Mouse (Mus musculus): Measurements from ENCODE around the gene Prkag1. TPM values are rescaled to one million over a fixed set of nuclear protein-coding genes. Genes with fewer than 3 reads are reported as not detected.
A peak's percentile ranks its signal among the peaks of the same experiment; 100 is the strongest.

Prkag1 gene
- total and polyA plus RNA-seq, 2 experiments from 2014 or later = 48.3 to 58.4 TPM

DNA sequence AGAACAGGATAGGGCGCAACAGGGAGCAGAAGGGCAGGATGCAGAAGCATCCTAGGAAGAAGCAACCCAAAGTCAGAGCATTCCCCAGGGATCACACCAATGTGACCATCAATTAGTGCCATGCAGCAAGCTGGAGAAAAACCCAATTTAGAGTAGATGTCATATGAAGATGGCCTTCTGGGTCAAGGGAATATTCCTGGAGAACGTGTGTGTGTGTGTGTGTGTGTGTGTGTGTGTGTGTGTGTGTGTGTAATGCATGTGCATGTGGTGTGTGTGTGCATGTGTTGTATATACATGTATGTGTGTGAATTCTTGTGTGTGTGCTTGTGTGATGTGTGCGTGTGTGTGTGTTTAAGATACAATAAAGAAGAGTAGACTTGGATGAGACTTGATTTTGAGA, 32.4 kb downstream of the Prkag1 start:
- WGBS = 42% methylated on average over 3 of the region's 3 CpGs
- no peak for TF ChIP-seq CTCF (IDR thresholded peaks at IDR 0.05; ENCODE audit: low read depth)
- Histone ChIP-seq H3K4me1 (ENCODE audit: insufficient read depth) (no peaks in the 10 kb centered on the region), H3K9ac (no peak overlapping the region), H3K4me3 (ENCODE audit: low read depth, low read length) (no peak overlapping the region), H3K9me3 (ENCODE audit: low read length) (no peaks in the 10 kb centered on the region), H3K27me3 (ENCODE audit: insufficient read depth, low read length) (peaks cover 87% of the 10 kb centered on the region), H3K36me3 (ENCODE audit: insufficient read depth) (no peaks in the 10 kb centered on the region), H3K27ac (ENCODE audit: low read depth, low read length) (no peak overlapping the region), H3K4me2 (ENCODE audit: low read depth) (no peak overlapping the region)
- ATAC-seq = no peak
- no peak for DNase-seq

DNA sequence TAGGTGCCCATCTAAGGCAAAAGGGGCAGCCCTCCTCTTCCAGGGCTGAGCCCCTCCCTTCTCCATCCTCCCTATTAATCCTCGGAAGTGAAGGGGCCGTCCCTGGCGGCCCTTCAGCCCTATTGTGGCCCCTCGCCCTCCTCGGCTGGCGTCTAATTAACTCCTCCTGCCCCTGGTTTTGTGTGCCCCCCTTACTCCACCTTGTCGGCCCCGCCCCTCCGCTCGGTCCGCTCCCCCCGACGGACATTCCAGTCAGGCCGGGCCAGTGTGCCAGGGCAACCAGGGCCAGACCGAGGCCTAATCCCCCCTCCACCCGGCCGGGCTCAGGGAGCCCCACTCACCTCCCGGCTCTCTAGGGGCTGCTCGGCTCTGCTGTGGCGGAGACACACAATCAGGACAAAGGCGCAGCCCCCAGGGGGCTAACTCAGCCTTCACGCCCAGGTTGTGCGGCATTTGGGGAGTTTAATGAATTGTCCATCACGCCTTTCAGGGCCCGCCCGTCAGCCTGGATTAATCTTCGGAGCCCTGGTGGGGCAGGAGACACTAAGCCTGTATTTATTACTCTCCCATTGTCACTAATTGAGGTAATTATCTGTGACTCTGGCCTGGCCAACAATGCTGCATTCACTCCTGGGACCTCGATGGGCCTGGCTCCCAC, 33.4 kb downstream of the Prkag1 start:
- Histone ChIP-seq H3K27ac (ENCODE audit: low read depth, low read length) (no peak overlapping the region), H3K9me3 (ENCODE audit: low read length) (no peaks in the 10 kb centered on the region), H3K27me3 (ENCODE audit: insufficient read depth, low read length) (peaks cover 87% of the 10 kb centered on the region), H3K9ac (no peak overlapping the region), H3K4me2 (ENCODE audit: low read depth) (no peak overlapping the region), H3K4me1 (ENCODE audit: insufficient read depth) (no peaks in the 10 kb centered on the region), H3K36me3 (ENCODE audit: insufficient read depth) (no peaks in the 10 kb centered on the region), H3K4me3 (ENCODE audit: low read depth, low read length) (no peak overlapping the region)
- ATAC-seq = peak; percentile 48; the same call in 1 of the 2 replicates
- 3% methylated on average over 28 of the region's 28 CpGs for WGBS
- TF ChIP-seq CTCF (IDR thresholded peaks at IDR 0.05; ENCODE audit: low read depth) = no peak
- DNase-seq = no peak

DNA sequence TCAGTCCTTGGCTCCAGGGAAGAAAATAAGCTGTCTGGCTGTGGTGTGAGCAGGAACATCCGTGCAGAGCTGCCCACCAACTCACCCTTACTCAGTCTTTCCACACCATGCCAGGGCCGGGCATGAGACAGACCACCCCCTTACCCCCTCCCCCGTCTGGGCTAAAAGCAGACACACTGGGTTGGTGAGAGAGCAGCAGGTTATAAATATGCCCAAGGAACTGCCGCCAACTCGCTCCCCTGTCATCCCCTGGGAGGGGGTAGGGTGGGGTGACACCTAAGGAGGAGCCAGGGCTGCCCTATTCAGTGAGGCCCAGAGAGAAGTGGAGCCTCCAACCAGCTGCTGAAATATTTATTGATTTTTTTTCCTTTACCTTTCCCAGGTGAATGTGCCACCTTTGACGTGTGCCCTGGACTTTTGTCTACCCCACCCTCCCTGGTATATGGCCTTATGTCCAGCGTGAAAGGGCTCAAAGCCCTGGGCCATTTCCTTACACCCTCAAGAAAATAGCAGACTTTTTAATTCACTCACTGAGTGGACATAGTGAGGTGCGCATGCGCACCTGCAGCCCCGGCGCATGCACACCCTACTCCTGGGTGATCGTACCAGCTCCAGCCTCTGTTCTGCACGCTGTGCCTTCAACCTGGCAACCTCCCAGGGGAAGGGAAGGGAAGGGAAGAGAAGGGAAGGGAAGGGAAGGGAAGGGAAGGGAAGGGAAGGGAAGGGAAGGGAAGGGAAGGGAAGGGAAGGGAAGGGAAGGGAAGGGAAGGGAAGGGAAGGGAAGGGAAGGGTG, 34.3 kb downstream of the Prkag1 start:
- Histone ChIP-seq H3K27ac (ENCODE audit: low read depth, low read length) (no peak overlapping the region), H3K27me3 (ENCODE audit: insufficient read depth, low read length) (peaks cover 88% of the 10 kb centered on the region), H3K4me2 (ENCODE audit: low read depth) (no peak overlapping the region; the same call in 1 of the 2 replicates), H3K36me3 (ENCODE audit: insufficient read depth) (no peaks in the 10 kb centered on the region), H3K4me1 (ENCODE audit: insufficient read depth) (no peaks in the 10 kb centered on the region), H3K4me3 (ENCODE audit: low read depth, low read length) (no peak overlapping the region), H3K9ac (no peak overlapping the region), H3K9me3 (ENCODE audit: low read length) (no peaks in the 10 kb centered on the region)
- ATAC-seq (0 out of 2 replicates have a peak, but pooled peaks have one; percentile 28), DNase-seq (peak; percentile 52)
- TF ChIP-seq CTCF (IDR thresholded peaks at IDR 0.05; ENCODE audit: low read depth) = no peak
- WGBS = 2% methylated on average over 13 of the region's 13 CpGs

DNA sequence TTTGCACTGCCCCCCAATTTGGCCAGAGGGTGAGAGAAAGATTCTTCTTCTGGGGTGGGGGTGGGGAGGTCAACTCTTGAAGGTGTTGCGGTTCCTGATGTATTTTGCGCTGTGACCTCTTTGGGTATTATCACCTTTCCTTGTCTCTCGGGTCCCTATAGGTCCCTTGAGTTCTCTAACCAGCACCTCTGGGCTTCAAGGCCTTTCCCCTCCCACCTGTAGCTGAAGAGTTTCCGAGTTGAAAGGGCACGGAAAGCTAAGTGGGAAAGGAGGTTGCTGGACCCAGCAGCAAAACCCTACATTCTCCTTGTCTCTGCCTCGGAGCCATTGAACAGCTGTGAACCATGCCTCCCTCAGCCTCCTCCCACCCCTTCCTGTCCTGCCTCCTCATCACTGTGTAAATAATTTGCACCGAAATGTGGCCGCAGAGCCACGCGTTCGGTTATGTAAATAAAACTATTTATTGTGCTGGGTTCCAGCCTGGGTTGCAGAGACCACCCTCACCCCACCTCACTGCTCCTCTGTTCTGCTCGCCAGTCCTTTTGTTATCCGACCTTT, 38.1 kb downstream of the Prkag1 start:
- no peaks in the 10 kb centered on the region for H3K9me3 ChIP-seq (ENCODE audit: low read length)
- peak overlapping the region; percentile 39 for H3K4me3 ChIP-seq (ENCODE audit: low read depth, low read length)
- H3K9ac ChIP-seq = 0 out of 2 replicates have a peak overlapping the region, but pooled peaks have one; percentile 43
- peak overlapping the region; percentile 56 for H3K4me2 ChIP-seq (ENCODE audit: low read depth)
- no peaks in the 10 kb centered on the region for H3K36me3 ChIP-seq (ENCODE audit: insufficient read depth)
- 3% methylated on average over 13 of the region's 13 CpGs for WGBS
- H3K27ac ChIP-seq (ENCODE audit: low read depth, low read length) = no peak overlapping the region
- H3K27me3 ChIP-seq (ENCODE audit: insufficient read depth, low read length) = peaks cover 89% of the 10 kb centered on the region
- no peak for TF ChIP-seq CTCF (IDR thresholded peaks at IDR 0.05; ENCODE audit: low read depth)
- ATAC-seq (no peak), DNase-seq (no peak)
- H3K4me1 ChIP-seq (ENCODE audit: insufficient read depth) = no peaks in the 10 kb centered on the region

DNA sequence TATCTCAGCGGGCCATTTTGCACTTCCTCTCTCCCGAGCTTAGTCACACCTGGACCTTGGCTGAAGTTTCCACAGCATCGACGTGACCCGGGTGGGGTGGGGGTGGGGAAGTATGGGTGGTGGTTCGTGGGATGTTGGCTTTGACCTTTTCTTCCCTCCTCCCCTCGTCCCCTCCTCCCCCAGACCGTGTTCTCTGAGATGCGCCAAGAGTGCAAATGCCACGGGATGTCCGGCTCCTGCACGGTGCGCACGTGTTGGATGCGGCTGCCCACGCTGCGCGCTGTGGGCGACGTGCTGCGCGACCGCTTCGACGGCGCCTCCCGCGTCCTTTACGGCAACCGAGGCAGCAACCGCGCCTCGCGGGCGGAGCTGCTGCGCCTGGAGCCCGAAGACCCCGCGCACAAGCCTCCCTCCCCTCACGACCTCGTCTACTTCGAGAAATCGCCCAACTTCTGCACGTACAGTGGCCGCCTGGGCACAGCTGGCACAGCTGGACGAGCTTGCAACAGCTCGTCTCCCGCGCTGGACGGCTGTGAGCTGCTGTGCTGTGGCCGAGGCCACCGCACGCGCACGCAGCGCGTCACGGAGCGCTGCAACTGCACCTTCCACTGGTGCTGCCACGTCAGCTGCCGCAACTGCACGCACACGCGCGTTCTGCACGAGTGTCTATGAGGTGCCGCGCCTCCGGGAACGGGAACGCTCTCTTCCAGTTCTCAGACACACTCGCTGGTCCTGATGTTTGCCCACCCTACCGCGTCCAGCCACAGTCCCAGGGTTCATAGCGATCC, 38.9 kb downstream of the Prkag1 start:
- ATAC-seq = peak; percentile 89
- TF ChIP-seq CTCF (IDR thresholded peaks at IDR 0.05; ENCODE audit: low read depth) = no peak
- peak overlapping the region; percentile 56 for H3K4me2 ChIP-seq (ENCODE audit: low read depth)
- WGBS = 1% methylated on average over 75 of the region's 75 CpGs
- no peaks in the 10 kb centered on the region for H3K4me1 ChIP-seq (ENCODE audit: insufficient read depth)
- no peaks in the 10 kb centered on the region for H3K9me3 ChIP-seq (ENCODE audit: low read length)
- peak; percentile 80 for DNase-seq
- no peaks in the 10 kb centered on the region for H3K36me3 ChIP-seq (ENCODE audit: insufficient read depth)
- peak overlapping the region; percentile 39 for H3K4me3 ChIP-seq (ENCODE audit: low read depth, low read length)
- no peak overlapping the region for H3K27ac ChIP-seq (ENCODE audit: low read depth, low read length)
- H3K9ac ChIP-seq = peak overlapping the region; percentile 43
- peaks cover 91% of the 10 kb centered on the region for H3K27me3 ChIP-seq (ENCODE audit: insufficient read depth, low read length)

DNA sequence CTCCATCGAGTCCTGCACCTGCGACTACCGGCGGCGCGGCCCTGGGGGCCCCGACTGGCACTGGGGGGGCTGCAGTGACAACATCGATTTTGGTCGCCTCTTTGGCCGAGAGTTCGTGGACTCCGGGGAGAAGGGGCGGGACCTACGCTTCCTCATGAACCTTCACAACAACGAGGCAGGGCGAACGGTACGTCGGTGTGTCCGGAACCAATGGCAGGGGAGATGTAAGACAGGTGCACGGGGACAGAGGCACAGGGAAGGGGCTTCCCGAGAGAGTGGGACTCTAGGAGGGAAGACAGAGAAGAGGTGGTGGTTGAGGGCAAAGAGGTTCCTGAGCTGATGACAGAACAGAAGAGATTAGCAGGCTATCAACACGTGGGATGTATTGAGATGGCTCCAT, 39.5 kb downstream of the Prkag1 start:
- 1% methylated on average over 23 of the region's 23 CpGs for WGBS
- H3K4me2 ChIP-seq (ENCODE audit: low read depth) = no peak overlapping the region
- peaks cover 87% of the 10 kb centered on the region for H3K27me3 ChIP-seq (ENCODE audit: insufficient read depth, low read length)
- no peaks in the 10 kb centered on the region for H3K36me3 ChIP-seq (ENCODE audit: insufficient read depth)
- DNase-seq = no peak
- no peak overlapping the region for H3K27ac ChIP-seq (ENCODE audit: low read depth, low read length)
- H3K9me3 ChIP-seq (ENCODE audit: low read length) = no peaks in the 10 kb centered on the region
- no peak overlapping the region for H3K9ac ChIP-seq
- no peak for ATAC-seq
- no peaks in the 10 kb centered on the region for H3K4me1 ChIP-seq (ENCODE audit: insufficient read depth)
- no peak for TF ChIP-seq CTCF (IDR thresholded peaks at IDR 0.05; ENCODE audit: low read depth)
- H3K4me3 ChIP-seq (ENCODE audit: low read depth, low read length) = no peak overlapping the region; the same call in 1 of the 2 replicates

All from forebrain, postnatal 0 days (tissue).